Mouse (Mus musculus): ENCODE data around the gene Ccdc63.

Ccdc63 gene

GRCm38 (mm10) chr5:122134395-122135289 lies 6.0 kb downstream of the Ccdc63 start:
- H3K9me3 ChIP-seq (ENCODE audit: low read length), result no peaks in the 10 kb centered on the region
- no peak for TF ChIP-seq NANOG (IDR thresholded peaks at IDR 0.05; ENCODE audit: borderline replicate concordance, low read length)
- TF ChIP-seq POU5F1 (IDR thresholded peaks at IDR 0.05; ENCODE audit: borderline replicate concordance, low read length), result no peak
- TF ChIP-seq CTCF (conservative IDR thresholded peaks at IDR 0.05; ENCODE audit: low read length), result no peak
- H3K27me3 ChIP-seq (ENCODE audit: insufficient read depth, low read length), result no peaks in the 10 kb centered on the region

GRCm38 (mm10) chr5:122133050-122133389 lies 7.6 kb downstream of the Ccdc63 start:
- Histone ChIP-seq H3K27me3 (ENCODE audit: insufficient read depth, low read length) (no peaks in the 10 kb centered on the region), H3K36me3 (ENCODE audit: insufficient read depth, low read length) (no peaks in the 10 kb centered on the region), H3K9me3 (ENCODE audit: low read length) (no peaks in the 10 kb centered on the region), H3K4me3 (replicated peaks; ENCODE audit: low read length) (peak overlapping the region; percentile 53; the same call in 1 of the 2 replicates), H3K4me1 (replicated peaks; ENCODE audit: low read depth, low read length) (peaks cover 65% of the 10 kb centered on the region)
- TF ChIP-seq CTCF (conservative IDR thresholded peaks at IDR 0.05; ENCODE audit: low read length) (no peak), POU5F1 (IDR thresholded peaks at IDR 0.05; ENCODE audit: borderline replicate concordance, low read length) (no peak), NANOG (IDR thresholded peaks at IDR 0.05; ENCODE audit: borderline replicate concordance, low read length) (no peak)

More at GRCm38 (mm10) chr5:122134395-122135289, 6.0 kb downstream of the Ccdc63 start:
- H3K4me1 ChIP-seq (replicated peaks; ENCODE audit: low read depth, low read length), result peaks cover 62% of the 10 kb centered on the region
- no peak overlapping the region for H3K4me3 ChIP-seq (replicated peaks; ENCODE audit: low read length)
- no peaks in the 10 kb centered on the region for H3K36me3 ChIP-seq (ENCODE audit: insufficient read depth, low read length)

- Histone ChIP-seq H3K27me3 (ENCODE audit: insufficient read depth, low read length) (peaks cover 1% of the 10 kb centered on the region; the same call in 1 of the 2 replicates), H3K9me3 (ENCODE audit: low read length) (no peaks in the 10 kb centered on the region), H3K4me1 (replicated peaks; ENCODE audit: low read depth, low read length) (peaks cover 65% of the 10 kb centered on the region), H3K4me3 (replicated peaks; ENCODE audit: low read length) (peak overlapping the region; percentile 77), H3K36me3 (ENCODE audit: insufficient read depth, low read length) (no peaks in the 10 kb centered on the region)
- TF ChIP-seq POU5F1 (IDR thresholded peaks at IDR 0.05; ENCODE audit: borderline replicate concordance, low read length) (no peak), CTCF (conservative IDR thresholded peaks at IDR 0.05; ENCODE audit: low read length) (no peak), NANOG (IDR thresholded peaks at IDR 0.05; ENCODE audit: borderline replicate concordance, low read length) (no peak)
Observed at GRCm38 (mm10) chr5:122132167-122133049, 8.2 kb downstream of the Ccdc63 start.

GRCm38 (mm10) chr5:122131076-122132051 lies 9.3 kb downstream of the Ccdc63 start:
- H3K4me3 ChIP-seq (replicated peaks; ENCODE audit: low read length), result peak overlapping the region; percentile 77
- no peaks in the 10 kb centered on the region for H3K36me3 ChIP-seq (ENCODE audit: insufficient read depth, low read length)
- H3K9me3 ChIP-seq (ENCODE audit: low read length), result no peaks in the 10 kb centered on the region
- no peak for TF ChIP-seq POU5F1 (IDR thresholded peaks at IDR 0.05; ENCODE audit: borderline replicate concordance, low read length)
- TF ChIP-seq CTCF (conservative IDR thresholded peaks at IDR 0.05; ENCODE audit: low read length), result peak; percentile 76
- TF ChIP-seq NANOG (IDR thresholded peaks at IDR 0.05; ENCODE audit: borderline replicate concordance, low read length), result no peak
- peaks cover 65% of the 10 kb centered on the region for H3K4me1 ChIP-seq (replicated peaks; ENCODE audit: low read depth, low read length)
- H3K27me3 ChIP-seq (ENCODE audit: insufficient read depth, low read length), result peaks cover 9% of the 10 kb centered on the region

- H3K27me3 ChIP-seq (ENCODE audit: insufficient read depth, low read length), result peaks cover 10% of the 10 kb centered on the region
- H3K9me3 ChIP-seq (ENCODE audit: low read length), result no peaks in the 10 kb centered on the region
- TF ChIP-seq CTCF (conservative IDR thresholded peaks at IDR 0.05; ENCODE audit: low read length) (peak; percentile 7; the same call in 1 of the 2 replicates), POU5F1 (IDR thresholded peaks at IDR 0.05; ENCODE audit: borderline replicate concordance, low read length) (no peak)
Observed at GRCm38 (mm10) chr5:122130341-122130998, 10.2 kb downstream of the Ccdc63 start.

GRCm38 (mm10) chr5:122129068-122129655 lies 11.5 kb downstream of the Ccdc63 start:
- H3K4me1 ChIP-seq (replicated peaks; ENCODE audit: low read depth, low read length), result peaks cover 52% of the 10 kb centered on the region
- H3K9me3 ChIP-seq (ENCODE audit: low read length), result no peaks in the 10 kb centered on the region
- peak overlapping the region; percentile 77 for H3K4me3 ChIP-seq (replicated peaks; ENCODE audit: low read length)
- no peaks in the 10 kb centered on the region for H3K36me3 ChIP-seq (ENCODE audit: insufficient read depth, low read length)
- TF ChIP-seq POU5F1 (IDR thresholded peaks at IDR 0.05; ENCODE audit: borderline replicate concordance, low read length) (no peak), CTCF (conservative IDR thresholded peaks at IDR 0.05; ENCODE audit: low read length) (peak; percentile 69)
- H3K27me3 ChIP-seq (ENCODE audit: insufficient read depth, low read length), result peaks cover 17% of the 10 kb centered on the region

More at GRCm38 (mm10) chr5:122130341-122130998, 10.2 kb downstream of the Ccdc63 start:
- peaks cover 62% of the 10 kb centered on the region for H3K4me1 ChIP-seq (replicated peaks; ENCODE audit: low read depth, low read length)
- H3K36me3 ChIP-seq (ENCODE audit: insufficient read depth, low read length), result no peaks in the 10 kb centered on the region
- H3K4me3 ChIP-seq (replicated peaks; ENCODE audit: low read length), result peak overlapping the region; percentile 77

GRCm38 (mm10) chr5:122125211-122125760 lies 15.3 kb downstream of the Ccdc63 start:
- H3K9me3 ChIP-seq (ENCODE audit: low read length), result no peaks in the 10 kb centered on the region
- TF ChIP-seq POU5F1 (IDR thresholded peaks at IDR 0.05; ENCODE audit: borderline replicate concordance, low read length), result no peak
- TF ChIP-seq CTCF (conservative IDR thresholded peaks at IDR 0.05; ENCODE audit: low read length), result no peak
- TF ChIP-seq NANOG (IDR thresholded peaks at IDR 0.05; ENCODE audit: borderline replicate concordance, low read length), result no peak
- H3K27me3 ChIP-seq (ENCODE audit: insufficient read depth, low read length), result peaks cover 17% of the 10 kb centered on the region

More at GRCm38 (mm10) chr5:122125211-122125760, 15.3 kb downstream of the Ccdc63 start:
- Histone ChIP-seq H3K36me3 (ENCODE audit: insufficient read depth, low read length) (no peaks in the 10 kb centered on the region), H3K4me1 (replicated peaks; ENCODE audit: low read depth, low read length) (peaks cover 32% of the 10 kb centered on the region), H3K4me3 (replicated peaks; ENCODE audit: low read length) (no peak overlapping the region)
